Mouse (Mus musculus) heart, adult 9 months (tissue): ENCODE measurements around the gene Mrps2.
A peak's percentile ranks its signal among the peaks of the same experiment; 100 is the strongest.
"Not testable (repeated sequence)": the region's sequence is repeated elsewhere in the genome, so short reads cannot be mapped to it uniquely, and the experiment has no call there.

Source experiments
- DNase-seq, 2 experiments: peaks; one replicate each; pipeline ENCODE4 v3.0.0; 2022; ENCODE audit warnings: low spot score in 2 of 2

Gene Mrps2

DNA sequence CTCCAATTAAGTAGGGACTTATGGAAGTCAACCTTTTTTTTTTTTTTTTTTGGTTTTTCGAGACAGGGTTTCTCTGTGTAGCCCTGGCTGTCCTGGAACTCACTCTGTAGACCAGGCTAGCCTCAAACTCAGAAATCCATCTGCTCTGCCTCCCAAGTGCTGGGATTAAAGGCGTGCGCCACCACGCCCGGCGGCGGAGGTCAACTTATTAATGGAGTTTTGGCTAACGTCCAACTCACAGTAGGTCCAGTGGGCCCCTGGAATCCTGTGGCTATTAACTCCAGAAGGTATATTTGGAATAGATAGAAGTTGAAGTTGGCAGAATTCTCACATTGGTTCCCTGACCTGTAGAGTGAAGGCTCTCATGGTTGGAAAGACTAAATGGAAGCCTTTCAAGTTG lies 4.1 kb downstream of the Mrps2 start:
- not testable (repeated sequence) for DNase-seq

DNA sequence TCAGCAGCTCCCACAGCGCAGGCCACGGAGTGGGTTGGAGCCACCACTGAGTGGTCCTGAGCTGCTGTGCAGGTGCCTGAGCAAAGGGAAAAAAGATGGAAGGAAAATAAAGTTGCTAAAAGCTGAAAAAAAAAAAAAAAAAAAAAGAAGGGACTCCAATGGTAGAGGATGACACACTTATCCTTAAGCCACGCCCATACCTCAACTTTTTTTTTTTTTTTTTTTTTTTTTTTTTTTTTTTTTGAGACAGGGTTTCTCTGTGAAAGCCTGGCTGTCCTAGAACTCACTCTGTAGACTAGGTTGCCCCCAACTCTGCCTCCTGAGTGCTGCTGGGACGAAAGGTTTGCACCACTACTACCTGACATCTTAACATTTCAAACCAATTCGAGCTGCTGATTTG lies 10.1 kb downstream of the Mrps2 start:
- DNase-seq: not testable (repeated sequence)

DNA sequence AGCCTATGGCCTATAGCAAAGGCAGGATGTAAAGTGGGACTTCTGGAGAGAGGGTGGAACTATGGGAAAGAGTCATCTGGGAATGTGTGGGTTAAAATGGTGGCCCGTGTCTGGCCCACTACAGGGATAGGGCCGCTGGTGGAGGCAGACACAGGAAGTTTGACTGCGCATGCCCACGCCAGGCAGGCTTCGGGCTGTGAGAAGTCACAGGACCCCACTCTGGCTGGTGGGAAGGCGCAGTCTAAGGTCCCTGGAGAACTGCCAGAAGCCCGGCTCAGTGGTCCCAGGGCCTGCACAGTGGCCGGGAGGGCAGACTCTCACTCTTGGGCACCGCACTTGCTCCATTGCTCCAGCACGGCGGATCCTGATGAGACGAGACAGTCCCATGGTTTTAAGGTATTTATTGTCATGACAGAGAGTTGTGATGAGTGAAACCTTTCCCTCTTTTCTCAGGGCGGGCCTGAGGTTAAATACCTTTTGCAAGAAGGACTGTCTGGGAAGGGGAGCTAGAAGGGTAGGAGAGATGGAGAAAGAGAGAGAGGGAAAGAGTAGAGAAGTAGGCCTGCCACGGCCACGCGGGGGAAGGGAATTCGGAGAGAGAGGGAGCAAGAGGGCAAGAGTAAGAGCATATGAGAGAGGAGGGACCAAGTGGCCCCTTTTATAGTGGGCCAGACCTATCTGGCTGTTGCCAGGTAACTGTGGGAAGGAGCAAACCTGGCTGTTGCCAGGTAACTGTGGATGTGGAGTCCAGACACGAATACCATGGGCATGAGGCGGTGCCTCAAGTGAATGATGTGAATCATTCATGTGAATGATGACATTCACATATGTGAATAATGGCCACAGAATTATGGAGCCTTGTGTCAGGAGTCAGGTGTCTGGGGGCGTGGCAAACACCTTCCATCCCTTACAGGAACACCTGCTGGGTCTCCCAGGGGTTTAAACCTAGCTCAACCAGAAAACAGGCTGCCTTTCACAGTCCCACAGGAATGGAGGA lies 11.6 kb downstream of the Mrps2 start:
- DNase-seq: no peak

DNA sequence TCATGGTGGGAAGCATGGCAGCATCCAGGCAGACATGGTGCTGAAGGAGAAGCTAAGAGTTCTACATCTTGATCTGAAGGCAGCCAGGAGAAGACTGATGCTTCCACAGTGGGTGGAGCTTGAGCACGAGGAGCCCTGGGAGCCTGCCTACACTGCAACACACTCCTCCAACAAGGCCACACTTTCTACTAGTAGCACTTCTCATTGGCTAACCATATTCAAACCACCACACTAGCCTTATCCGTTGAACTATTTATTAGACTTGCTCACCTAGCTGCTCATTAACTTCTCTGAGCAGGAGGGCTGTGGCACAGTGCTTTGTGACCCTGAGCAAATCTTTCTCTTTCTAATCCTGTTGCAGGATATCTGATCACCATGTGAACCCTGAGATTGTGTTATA lies 16.0 kb downstream of the Mrps2 start:
- no peak for DNase-seq

DNA sequence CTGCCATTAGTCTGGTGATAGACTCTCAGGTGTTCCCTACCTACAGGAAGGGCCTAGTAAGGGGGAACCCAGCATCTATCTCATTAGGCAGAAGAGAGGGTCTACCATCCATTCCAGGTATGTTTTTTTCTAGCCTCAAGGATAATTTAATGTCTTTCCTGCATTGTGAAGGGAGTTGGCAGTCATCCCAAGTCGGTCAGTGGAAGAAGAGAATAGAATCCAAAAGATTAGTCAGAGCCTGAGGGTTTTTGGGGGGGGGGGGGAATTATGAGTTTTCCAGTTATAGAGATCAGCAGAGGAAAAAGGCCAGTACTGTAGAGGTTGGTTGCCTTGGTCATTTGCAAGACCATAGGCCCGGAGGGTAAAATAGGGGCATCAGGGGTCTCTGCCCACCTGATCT lies 26.7 kb downstream of the Mrps2 start:
- no peak for DNase-seq

DNA sequence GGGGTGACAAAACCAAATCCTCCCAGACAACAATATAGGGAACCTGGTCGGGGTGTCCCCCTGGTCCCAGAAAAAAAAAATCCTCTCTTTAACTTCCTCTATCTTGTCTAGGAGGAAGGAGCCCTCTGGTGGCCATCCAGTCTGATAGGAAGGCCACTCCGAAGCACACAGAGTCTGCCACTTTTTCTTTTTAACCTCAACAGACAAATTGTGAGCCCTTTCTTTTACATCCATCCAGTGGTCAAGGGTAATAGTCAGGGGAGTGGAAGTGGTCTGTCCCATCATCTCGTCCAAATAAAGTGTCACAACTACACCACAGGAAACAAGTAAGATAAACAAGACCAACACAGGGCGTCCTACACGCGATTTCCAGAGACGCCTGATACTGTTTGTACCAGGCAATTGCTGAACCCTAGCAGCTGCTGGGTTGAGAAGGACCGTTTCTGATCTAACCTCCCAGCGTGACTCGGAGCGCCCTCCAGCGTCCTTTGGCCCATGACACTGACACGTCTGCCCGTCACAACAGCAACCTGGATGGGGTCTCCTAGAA lies 27.4 kb downstream of the Mrps2 start:
- peak in 1 of 2 experiments; percentile 23 for DNase-seq

DNA sequence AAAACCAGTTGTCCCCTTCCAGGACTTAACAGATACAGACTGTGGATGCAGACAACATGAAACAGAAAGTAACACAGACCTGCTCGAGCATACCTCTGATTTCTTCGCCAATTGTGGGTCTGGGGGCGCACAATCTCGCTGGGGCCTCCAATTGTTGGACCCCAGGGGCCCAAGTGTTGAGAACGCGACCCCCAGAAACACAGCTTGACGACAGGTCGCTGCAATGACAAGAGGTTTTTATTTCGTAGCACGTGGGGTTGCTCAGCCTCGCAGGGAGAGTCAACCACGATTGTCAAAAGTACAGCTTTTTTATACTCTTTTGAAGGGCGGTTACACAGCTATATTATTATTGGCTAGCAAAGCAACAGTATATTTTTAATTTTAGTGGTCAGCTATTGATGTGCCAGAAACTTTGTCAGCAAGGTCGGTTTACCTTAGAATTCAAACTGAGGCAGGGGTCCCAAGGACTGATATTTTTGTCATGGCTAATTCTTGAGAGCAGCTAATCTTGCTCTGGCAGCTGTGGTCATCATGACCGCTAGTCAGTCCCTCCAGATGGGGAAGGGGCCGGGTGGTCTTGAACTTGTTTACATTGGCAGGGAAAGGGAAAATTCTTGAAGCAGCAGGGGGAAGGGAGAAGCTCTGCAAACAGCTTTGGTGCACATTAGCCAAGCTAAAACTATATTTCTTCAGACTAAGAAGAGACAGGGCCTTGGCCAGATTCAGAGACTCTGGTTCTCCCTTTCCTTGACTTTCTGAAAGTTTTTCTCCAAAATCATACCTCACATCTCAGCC lies 28.1 kb downstream of the Mrps2 start:
- DNase-seq: no peak

DNA sequence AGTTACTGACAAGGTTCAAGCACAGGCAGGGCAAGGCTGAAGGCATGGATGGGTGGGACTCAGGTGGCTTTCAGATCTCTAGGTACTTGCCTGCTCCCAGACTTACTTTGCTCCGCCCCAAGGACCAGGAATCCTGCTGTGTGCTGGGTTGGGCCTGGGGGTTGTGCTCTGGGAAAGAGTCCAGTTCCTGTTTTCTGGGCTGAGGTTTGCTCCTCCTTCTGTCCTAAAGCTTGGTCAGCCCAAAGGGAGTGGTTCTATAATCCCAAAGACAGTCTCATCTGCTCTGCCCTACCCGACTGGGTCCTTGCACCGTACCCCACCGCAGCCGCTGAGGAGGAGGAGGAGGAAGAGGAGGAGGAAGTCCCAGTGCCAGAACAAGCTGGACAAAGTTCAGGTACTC lies 28.8 kb downstream of the Mrps2 start, which contains the start of gene Gbgt1:
Gbgt1 (plus strand) TSS at position 221 of the 400 bp plus-strand sequence.
- peak in 1 of 2 experiments; percentile 44 for DNase-seq

DNA sequence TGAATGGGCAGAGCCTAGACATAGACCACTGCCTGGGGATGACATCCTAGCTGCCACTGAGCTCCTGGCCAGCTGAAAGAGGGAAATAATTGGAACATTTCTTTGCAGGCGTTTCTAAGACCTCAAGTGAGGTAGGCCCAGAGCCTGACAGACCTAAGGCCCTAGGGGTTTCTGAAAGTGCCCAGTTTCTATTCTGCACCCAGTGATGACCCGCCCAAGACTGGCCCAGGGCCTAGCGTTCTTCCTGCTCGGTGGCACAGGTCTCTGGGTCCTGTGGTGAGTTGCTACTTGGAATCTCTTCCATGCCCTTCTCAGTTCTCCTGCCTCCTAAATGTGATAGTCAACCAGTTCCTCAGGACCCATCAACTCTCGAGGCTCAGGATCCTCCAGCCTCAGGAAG lies 29.7 kb downstream of the Mrps2 start:
- DNase-seq: no peak

DNA sequence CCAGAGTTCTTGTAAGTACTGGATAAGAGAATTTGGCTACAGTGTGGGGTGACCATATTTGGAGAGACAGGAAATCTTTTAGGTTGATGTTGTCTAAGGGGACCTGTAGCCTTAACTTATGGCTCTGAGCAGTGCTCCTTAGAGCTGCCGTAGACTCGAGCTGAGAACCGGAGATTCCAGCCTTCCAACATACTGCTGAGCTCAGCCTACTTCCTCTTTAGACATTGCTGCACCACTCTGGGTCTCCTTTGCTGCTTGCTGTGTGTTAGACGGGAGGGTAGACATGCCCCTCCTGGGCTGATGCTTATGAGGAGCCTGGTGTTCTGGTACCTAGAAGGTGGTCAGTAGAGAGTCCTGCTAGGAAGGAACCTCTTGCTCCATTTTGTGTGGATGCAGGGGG lies 30.6 kb downstream of the Mrps2 start:
- no peak for DNase-seq

DNA sequence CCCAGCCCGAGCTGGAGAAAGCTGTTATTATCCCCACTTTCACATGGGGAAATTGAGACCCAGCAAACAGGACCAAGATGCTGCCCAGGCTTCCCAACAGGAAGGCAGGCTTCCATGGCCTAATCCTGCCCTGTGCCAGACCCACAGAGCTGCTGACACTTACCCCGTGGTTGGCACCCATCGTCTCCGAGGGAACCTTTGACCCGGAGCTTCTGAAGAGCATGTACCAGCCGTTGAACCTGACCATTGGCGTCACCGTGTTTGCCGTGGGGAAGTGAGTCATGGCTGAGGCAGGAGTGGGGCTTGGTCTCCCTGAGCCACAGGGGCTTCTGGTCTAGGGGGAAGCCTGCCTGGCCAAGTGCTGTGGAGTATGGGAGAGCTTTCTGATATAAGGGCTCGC lies 35.1 kb downstream of the Mrps2 start:
- no peak for DNase-seq

DNA sequence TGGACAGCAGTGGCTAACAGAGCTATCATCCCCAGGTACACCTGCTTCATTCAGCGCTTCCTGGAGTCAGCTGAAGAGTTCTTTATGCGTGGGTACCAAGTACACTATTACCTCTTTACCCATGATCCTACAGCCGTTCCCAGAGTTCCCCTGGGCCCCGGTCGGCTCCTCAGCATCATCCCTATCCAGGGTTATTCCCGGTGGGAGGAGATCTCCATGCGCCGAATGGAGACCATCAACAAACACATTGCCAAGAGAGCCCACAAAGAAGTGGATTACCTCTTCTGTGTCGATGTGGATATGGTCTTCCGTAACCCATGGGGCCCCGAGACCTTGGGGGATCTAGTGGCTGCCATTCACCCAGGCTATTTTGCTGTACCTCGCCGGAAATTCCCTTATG lies 36.8 kb downstream of the Mrps2 start:
- no peak for DNase-seq

DNA sequence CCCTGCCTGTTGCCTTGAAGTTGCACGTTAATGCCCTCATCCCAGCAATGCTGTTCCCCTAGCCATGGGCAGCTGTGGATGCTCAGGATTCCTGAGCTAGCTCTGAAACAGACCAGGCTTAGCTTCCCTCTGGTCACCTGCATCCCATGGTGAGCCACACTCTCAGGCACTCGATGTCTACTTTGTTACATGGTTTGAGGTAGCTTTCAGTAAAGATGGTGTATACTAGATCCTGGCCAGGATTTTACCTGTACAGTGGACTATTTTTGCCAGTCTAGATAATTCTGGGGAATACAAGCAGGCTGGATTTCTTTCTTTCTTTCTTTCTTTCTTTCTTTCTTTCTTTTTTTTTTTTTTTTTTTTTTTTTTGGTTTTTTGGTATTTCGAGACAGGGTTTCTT lies 37.9 kb downstream of the Mrps2 start, which contains the start of gene Gm10134:
Gm10134 (plus strand) TSS at position 301 of the 400 bp plus-strand sequence.
- DNase-seq: no peak

DNA sequence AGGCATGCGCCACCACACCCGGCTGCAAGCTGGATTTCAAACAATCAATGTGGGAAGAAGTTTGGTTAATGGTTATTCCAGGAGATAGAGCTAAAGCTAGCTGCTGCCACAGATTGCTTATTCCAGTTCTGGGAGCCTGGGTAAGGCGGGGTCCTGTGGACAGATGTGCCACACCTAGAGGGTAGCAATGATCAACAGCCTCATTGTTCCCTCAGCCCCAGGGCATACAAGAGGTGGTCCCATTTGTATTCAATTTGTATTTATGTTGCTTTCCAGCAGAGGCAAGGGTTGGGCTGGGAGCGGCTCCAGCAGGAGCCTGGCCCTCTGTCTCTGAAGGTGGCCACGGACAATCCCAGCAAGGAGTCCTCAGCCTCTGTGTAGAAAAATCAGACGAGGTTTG lies 38.4 kb downstream of the Mrps2 start:
- DNase-seq: no peak

DNA sequence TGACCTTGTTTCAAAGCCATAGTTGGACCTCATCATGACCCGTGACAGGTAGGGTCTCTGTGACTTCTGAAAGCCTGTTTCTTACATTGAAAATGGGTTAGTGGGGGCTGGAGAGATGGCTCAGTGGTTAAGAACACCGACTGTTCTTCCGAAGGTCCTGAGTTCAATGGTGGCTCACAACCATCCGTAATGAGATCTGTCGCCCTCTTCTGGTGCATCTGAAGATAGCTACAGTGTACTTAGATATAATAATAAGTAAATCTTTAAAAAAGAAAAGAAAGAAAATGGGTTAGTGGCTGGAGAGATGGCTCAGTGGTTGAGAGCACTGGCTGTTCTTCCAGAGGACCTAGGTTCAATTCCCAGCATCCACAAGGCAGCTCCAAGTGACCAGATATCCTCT lies 43.7 kb downstream of the Mrps2 start:
- not testable (repeated sequence) for DNase-seq

DNA sequence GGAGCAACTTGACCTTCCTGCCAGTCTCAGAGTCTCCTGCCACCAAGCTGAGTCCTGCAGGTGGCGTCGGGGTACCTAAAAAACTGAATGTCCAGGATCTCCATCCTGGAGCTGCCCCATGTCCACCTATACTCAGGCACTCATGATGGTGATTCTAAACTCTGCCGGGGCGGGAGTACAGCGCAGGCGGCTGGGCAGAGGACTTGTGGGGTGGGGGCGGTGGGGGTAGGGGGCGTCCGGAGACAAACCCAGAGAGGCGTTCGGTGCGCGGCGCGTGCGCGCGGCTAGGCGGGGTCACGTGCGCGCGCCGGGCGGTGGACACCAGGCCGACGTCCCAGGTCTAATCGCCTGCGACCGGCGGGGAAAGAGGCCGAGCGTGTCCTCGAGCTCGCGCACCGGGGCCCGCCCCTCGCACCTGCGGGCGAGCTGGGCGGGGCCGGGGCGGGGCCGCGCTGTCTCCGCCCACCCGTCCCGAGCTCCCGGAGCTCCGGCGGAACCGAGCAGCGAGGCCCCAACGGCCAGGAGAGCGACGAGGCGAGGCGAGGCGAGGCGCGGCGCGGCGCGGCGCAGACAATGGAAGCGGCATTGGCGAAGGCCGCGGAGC lies 45.0 kb downstream of the Mrps2 start, which contains the start of gene Ralgds:
Ralgds (plus strand) TSS at position 328 of the 604 bp plus-strand sequence.
- DNase-seq: no peak

DNA sequence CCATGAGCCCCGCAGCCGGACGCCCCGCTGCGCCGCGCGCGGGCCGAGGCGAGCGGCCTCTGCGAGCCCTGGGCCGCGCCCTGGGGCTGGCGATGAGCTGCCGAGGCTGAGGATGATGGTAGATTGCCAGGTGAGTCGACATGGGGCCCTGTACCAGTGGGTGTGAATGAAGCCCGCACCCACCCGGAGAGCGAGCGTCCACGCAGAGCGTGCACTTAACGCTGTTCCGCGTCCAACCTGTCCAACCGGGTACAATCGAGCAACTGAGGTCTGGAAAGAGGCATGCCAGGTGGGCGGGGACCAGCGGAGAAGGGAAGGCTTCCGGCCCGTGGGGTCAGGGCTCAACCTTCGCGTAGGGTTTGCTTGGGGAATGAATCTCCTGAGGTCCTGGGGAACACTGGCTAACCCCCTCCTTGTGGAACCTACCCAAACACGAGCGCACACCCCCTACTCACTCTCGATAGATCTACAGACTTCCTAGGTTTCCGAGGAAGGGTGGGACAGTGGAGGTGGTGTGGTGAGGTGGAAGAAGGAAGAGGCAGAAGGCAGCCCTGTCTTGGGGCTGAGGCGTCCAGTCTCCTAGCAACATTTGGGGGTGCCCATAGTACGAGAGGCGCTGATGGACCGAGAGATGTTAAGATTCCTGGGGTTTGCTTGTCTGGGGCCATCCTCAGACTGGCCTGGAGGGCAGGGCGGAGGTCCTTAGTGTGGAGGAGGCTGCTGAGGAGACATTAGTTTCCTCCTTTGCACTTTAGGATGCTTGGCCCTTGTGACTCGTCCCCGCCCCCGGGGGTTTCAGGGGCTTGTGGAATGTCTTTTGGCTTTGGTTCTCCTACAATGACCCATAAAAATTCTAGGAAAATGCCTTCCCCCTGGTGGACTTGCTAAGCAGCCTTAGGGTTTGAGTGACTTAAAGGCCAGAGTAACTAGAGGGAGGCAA lies 45.8 kb downstream of the Mrps2 start:
- DNase-seq: no peak

DNA sequence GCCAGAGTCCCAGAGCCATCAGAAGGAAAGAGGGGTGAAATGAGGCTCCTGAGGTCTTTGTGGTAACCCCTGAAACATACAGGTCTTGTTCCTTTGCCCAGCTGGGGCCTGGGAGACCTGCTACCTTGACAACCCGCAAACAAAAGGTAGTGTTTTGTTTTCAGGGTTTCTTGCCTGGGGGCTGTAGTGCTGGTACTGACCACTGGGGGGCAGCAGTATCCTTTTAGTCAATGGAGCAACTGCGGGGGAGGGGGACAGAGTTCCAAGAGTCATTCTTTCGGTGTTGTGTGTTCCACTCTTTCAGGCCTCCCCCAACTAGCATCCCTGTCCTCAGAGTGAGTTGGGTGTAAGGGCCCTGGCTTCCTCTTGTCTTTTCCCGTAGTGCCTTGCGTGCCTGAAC lies 46.6 kb downstream of the Mrps2 start:
- peak in 1 of 2 experiments; percentile 74 for DNase-seq

DNA sequence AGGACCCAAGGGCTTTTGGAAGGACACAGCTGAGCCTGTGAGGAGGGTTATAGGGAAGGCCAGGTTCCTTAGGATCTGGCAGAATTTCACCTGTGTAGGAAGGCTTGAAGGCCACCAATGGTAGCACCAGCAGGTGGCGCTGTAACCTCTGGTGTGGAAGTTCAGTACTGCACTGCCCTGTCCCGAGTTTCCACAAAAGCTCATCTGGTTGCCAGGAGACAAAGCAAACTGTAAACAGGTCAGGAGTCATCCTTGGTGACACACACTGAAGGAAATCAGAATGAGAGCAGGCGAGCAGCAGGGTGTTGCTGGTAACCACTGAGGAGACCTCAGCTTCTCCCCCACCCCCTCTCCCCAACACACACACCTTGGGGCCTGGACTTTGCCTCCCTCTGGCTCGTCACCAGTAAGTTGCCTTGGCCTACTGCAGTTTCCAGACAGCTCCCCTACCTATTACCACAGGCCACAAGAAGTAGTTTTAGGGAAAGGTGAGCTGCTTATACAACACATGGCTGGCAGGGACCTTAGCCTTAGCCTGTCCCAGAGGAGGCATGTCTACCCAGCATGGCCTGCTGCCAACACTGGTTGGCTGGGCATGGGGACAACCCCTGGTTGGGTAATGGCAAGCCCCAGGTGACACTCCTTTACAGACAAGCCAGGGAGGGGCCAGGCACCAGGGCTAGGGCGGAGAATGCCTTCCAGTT lies 49.5 kb downstream of the Mrps2 start:
- DNase-seq: peak; percentile 67 to 81

DNA sequence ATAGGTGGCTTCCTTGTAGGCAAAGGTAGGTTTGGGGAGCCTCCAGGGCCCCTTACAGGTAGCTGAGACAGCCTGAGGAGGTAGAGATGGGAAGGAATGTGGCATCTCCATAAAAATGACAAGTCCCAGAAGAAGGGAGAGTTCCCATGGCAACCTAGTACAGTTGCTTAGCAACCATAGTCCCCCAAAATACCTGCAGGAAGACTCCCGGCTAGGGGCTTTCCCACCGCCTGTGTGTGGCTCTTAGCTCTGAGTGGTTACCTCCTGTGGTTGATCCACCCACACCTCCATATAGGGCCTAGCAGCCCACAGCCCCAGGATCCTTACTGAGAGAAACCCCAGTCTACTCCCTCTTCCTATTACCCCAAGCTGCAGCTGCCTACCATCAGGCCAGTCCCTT lies 50.4 kb downstream of the Mrps2 start:
- no peak for DNase-seq
